ENCODE assay signal across 18 mouse cellular contexts in the genomic region with DNA sequence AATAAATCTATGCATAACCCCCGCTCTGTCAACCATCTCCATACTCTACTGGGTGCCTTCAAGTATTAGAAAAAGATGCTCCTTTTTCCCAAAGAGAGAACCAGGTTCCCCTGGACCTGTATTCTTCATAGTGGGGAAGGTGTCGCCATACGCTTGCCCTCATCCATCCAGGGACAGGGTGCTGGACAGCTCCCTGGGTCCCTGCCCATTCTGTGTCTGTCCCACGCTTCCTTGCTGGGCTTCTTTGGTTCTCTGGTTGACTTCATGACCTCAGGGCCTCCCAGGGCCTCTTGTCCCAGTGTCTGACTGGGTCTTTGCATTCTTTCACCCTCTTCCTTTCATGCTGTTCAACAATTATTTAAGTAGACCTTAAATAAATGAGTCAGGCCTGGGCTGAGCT.
DNase-seq lines count a peak whose midpoint lies in the region; ATAC-seq lines count a peak whose summit lies in the region.
"Had no signal": no experiment of that assay in that cellular context is flagged by ENCODE, and none has a peak within 500 bp of the region (broad histone marks: within the 10 kb centered on the region; RNA-seq: fewer than 3 reads in every experiment).

No protein-coding gene starts in this region.

- DNase-seq in heart, postnatal 10 days: peak; percentile 24 to 36
- DNase-seq in heart, embryonic 10.5 days (ENCODE audit: low spot score): no peak
- peak; percentile 26 for DNase-seq in liver, embryonic 11.5 days (ENCODE audit: low spot score)
- DNase-seq in embryo, embryonic 10.5 days (ENCODE audit: low spot score): peak; percentile 42
- DNase-seq: cerebellum, adult 11-12 months; cerebellum, postnatal 36 days; gastrocnemius, postnatal 36 days; liver, postnatal 0 days; lung, postnatal 36 days; thymus, adult 2 months had no signal

- no peak overlapping the region for H3K9ac ChIP-seq in liver, embryonic 11.5 days (ENCODE audit: low read depth, low read length)
- H3K9ac ChIP-seq in liver, embryonic 12.5 days: no peak overlapping the region
- no peak overlapping the region for H3K9ac ChIP-seq in midbrain, embryonic 13.5 days (replicated peaks)
- H3K9ac ChIP-seq: forebrain, embryonic 13.5 days; hindbrain, embryonic 12.5 days; limb, embryonic 13.5 days; liver, postnatal 0 days had no signal

- H3K4me3 ChIP-seq in heart, embryonic 10.5 days: no peak overlapping the region
- no peak overlapping the region for H3K4me3 ChIP-seq in liver, embryonic 11.5 days (ENCODE audit: low read depth, low read length)
- no peak overlapping the region for H3K4me3 ChIP-seq in liver, embryonic 12.5 days
- no peak overlapping the region for H3K4me3 ChIP-seq in midbrain, embryonic 13.5 days (replicated peaks)
- H3K4me3 ChIP-seq: forebrain, embryonic 13.5 days; hindbrain, embryonic 12.5 days; limb, embryonic 13.5 days had no signal

- peaks cover 8% of the 10 kb centered on the region for H3K9me3 ChIP-seq in heart, embryonic 10.5 days
- H3K9me3 ChIP-seq in liver, embryonic 11.5 days (ENCODE audit: control insufficient read depth, low read length): no peaks in the 10 kb centered on the region
- H3K9me3 ChIP-seq in liver, embryonic 12.5 days (replicated peaks): peaks cover 9% of the 10 kb centered on the region; the same call in 1 of the 2 replicates
- H3K9me3 ChIP-seq in midbrain, embryonic 13.5 days: peaks cover 21% of the 10 kb centered on the region

- no peak for ATAC-seq in liver, embryonic 11.5 days (replicated peaks; ENCODE audit: low FRiP score)
- no peak for ATAC-seq in liver, embryonic 12.5 days
- peak; percentile 44; the same call in 1 of the 2 replicates for ATAC-seq in megakaryocyte progenitor cell, adult 5-6 weeks (replicated peaks; ENCODE audit: poor library complexity)
- no peak for ATAC-seq in midbrain, embryonic 13.5 days
- ATAC-seq: forebrain, embryonic 13.5 days; inflammation-experienced regulatory T-cells, adult 6 months; liver, postnatal 0 days had no signal

- H3K27ac ChIP-seq in heart, embryonic 10.5 days: no peak overlapping the region
- no peak overlapping the region for H3K27ac ChIP-seq in liver, embryonic 11.5 days (ENCODE audit: low read depth, low read length)
- no peak overlapping the region for H3K27ac ChIP-seq in liver, embryonic 12.5 days
- no peak overlapping the region for H3K27ac ChIP-seq in midbrain, embryonic 13.5 days
- H3K27ac ChIP-seq: forebrain, embryonic 13.5 days; hindbrain, embryonic 12.5 days; limb, embryonic 13.5 days had no signal

- no peak overlapping the region for H3K4me2 ChIP-seq in liver, embryonic 11.5 days
- H3K4me2 ChIP-seq in liver, embryonic 12.5 days: no peak overlapping the region
- no peak overlapping the region for H3K4me2 ChIP-seq in midbrain, embryonic 13.5 days (replicated peaks)
- H3K4me2 ChIP-seq: forebrain, embryonic 13.5 days; hindbrain, embryonic 12.5 days; limb, embryonic 13.5 days; midbrain, embryonic 11.5 days had no signal

- H3K36me3 ChIP-seq in heart, embryonic 10.5 days: no peaks in the 10 kb centered on the region
- H3K36me3 ChIP-seq in liver, embryonic 11.5 days (ENCODE audit: control insufficient read depth, insufficient read depth, low read length): no peaks in the 10 kb centered on the region
- no peaks in the 10 kb centered on the region for H3K36me3 ChIP-seq in liver, embryonic 12.5 days
- no peaks in the 10 kb centered on the region for H3K36me3 ChIP-seq in midbrain, embryonic 13.5 days
- H3K36me3 ChIP-seq: hindbrain, embryonic 12.5 days; limb, embryonic 13.5 days had no signal

- H3K4me1 ChIP-seq in heart, embryonic 10.5 days: no peaks in the 10 kb centered on the region
- H3K4me1 ChIP-seq in liver, embryonic 11.5 days (replicated peaks; ENCODE audit: control insufficient read depth, insufficient read depth, low read length): no peaks in the 10 kb centered on the region
- H3K4me1 ChIP-seq in liver, embryonic 12.5 days: no peaks in the 10 kb centered on the region
- H3K4me1 ChIP-seq in midbrain, embryonic 13.5 days (replicated peaks): no peaks in the 10 kb centered on the region
- H3K4me1 ChIP-seq: forebrain, embryonic 13.5 days; hindbrain, embryonic 12.5 days; limb, embryonic 13.5 days had no signal

- no peaks in the 10 kb centered on the region for H3K27me3 ChIP-seq in heart, embryonic 10.5 days (ENCODE audit: insufficient read depth, poor library complexity, severe bottlenecking)
- H3K27me3 ChIP-seq in liver, embryonic 11.5 days (replicated peaks; ENCODE audit: control insufficient read depth, insufficient read depth, low read length): no peaks in the 10 kb centered on the region
- H3K27me3 ChIP-seq in liver, embryonic 12.5 days (replicated peaks): no peaks in the 10 kb centered on the region
- H3K27me3 ChIP-seq in midbrain, embryonic 13.5 days: no peaks in the 10 kb centered on the region
- H3K27me3 ChIP-seq: forebrain, embryonic 13.5 days; hindbrain, embryonic 12.5 days; limb, embryonic 13.5 days had no signal

- 32% methylated on average over 4 of the region's 4 CpGs for WGBS in heart, embryonic 10.5 days
- 38% methylated on average over 4 of the region's 4 CpGs for WGBS in liver, embryonic 11.5 days
- 28% methylated on average over 4 of the region's 4 CpGs for WGBS in liver, embryonic 12.5 days (ENCODE audit: insufficient replicate concordance)
- 50% methylated on average over 4 of the region's 4 CpGs for WGBS in midbrain, embryonic 13.5 days

- intact Hi-C loops in heart, postnatal 10 days (cut with DNase I): no loop called here
